Mouse (Mus musculus) right cerebral cortex, postnatal 4 days (tissue): ENCODE data around the gene Rps6ka1.

Source experiments
- DNase-seq: peaks from one replicate; pipeline ENCODE4 v3.0.0-alpha.2; 2022

Gene Rps6ka1

GRCm38 (mm10) chr4:133896984-133897383, 9.4 kb upstream of the Rps6ka1 start:
- DNase-seq = no peak

- DNase-seq = no peak
These were observed 8.4 kb upstream of the Rps6ka1 start for GRCm38 (mm10) chr4:133896002-133896401.

- no peak for DNase-seq
These were observed 348 bp downstream of the Rps6ka1 start for GRCm38 (mm10) chr4:133887249-133887648.

- DNase-seq = no peak
These were observed 1.6 kb downstream of the Rps6ka1 start for GRCm38 (mm10) chr4:133885991-133886501.

- no peak for DNase-seq
These were observed 2.3 kb downstream of the Rps6ka1 start for GRCm38 (mm10) chr4:133885331-133885730.

GRCm38 (mm10) chr4:133884888-133885287, 2.7 kb downstream of the Rps6ka1 start:
- DNase-seq = no peak

- DNase-seq = no peak
These were observed 3.4 kb downstream of the Rps6ka1 start for GRCm38 (mm10) chr4:133884127-133884753.

- DNase-seq = no peak
These were observed 5.7 kb downstream of the Rps6ka1 start for GRCm38 (mm10) chr4:133881851-133882250.

GRCm38 (mm10) chr4:133881399-133881798, 6.2 kb downstream of the Rps6ka1 start:
- no peak for DNase-seq

- no peak for DNase-seq
These were observed 8.3 kb downstream of the Rps6ka1 start for GRCm38 (mm10) chr4:133879145-133879902.

GRCm38 (mm10) chr4:133877850-133878755, 9.5 kb downstream of the Rps6ka1 start:
- no peak for DNase-seq

GRCm38 (mm10) chr4:133874865-133875517, 12.6 kb downstream of the Rps6ka1 start:
- DNase-seq = no peak

- no peak for DNase-seq
These were observed 13.4 kb downstream of the Rps6ka1 start for GRCm38 (mm10) chr4:133873926-133874864.

- DNase-seq = no peak
These were observed 14.2 kb downstream of the Rps6ka1 start for GRCm38 (mm10) chr4:133873431-133873851.

- DNase-seq = no peak
These were observed 14.7 kb downstream of the Rps6ka1 start for GRCm38 (mm10) chr4:133872812-133873300.

- DNase-seq = no peak
These were observed 15.3 kb downstream of the Rps6ka1 start for GRCm38 (mm10) chr4:133872222-133872811.

GRCm38 (mm10) chr4:133865231-133865630, 22.4 kb downstream of the Rps6ka1 start:
- no peak for DNase-seq

GRCm38 (mm10) chr4:133864380-133864981, 23.1 kb downstream of the Rps6ka1 start:
- no peak for DNase-seq

GRCm38 (mm10) chr4:133863795-133864379, 23.7 kb downstream of the Rps6ka1 start:
- DNase-seq = no peak

GRCm38 (mm10) chr4:133857527-133857926, 30.1 kb downstream of the Rps6ka1 start:
- no peak for DNase-seq
